ENCODE assay signal across 28 mouse cellular contexts in genomic region chr17:3777691-3778090, GRCm38 (mm10).
"Had no signal": no experiment of that assay in that cellular context is flagged by ENCODE, and none has a peak within 500 bp of the region (broad histone marks: within the 10 kb centered on the region; RNA-seq: fewer than 3 reads in every experiment).

No protein-coding gene starts in this region.

- H3K27me3 ChIP-seq: embryonic facial prominence, embryonic 12.5 days; embryonic facial prominence, embryonic 13.5 days; embryonic facial prominence, embryonic 15.5 days; forebrain, embryonic 12.5 days; forebrain, embryonic 13.5 days; forebrain, embryonic 15.5 days had no signal

- H3K36me3 ChIP-seq: embryonic facial prominence, embryonic 10.5 days; embryonic facial prominence, embryonic 12.5 days; embryonic facial prominence, embryonic 13.5 days; embryonic facial prominence, embryonic 15.5 days; forebrain, embryonic 10.5 days; forebrain, embryonic 12.5 days; forebrain, embryonic 15.5 days had no signal

- H3K4me1 ChIP-seq: embryonic facial prominence, embryonic 10.5 days; embryonic facial prominence, embryonic 12.5 days; embryonic facial prominence, embryonic 13.5 days; embryonic facial prominence, embryonic 15.5 days; forebrain, embryonic 12.5 days; forebrain, embryonic 15.5 days had no signal

- H3K9me3 ChIP-seq: embryonic facial prominence, embryonic 10.5 days; embryonic facial prominence, embryonic 12.5 days; embryonic facial prominence, embryonic 13.5 days; embryonic facial prominence, embryonic 15.5 days; forebrain, embryonic 10.5 days; forebrain, embryonic 12.5 days; forebrain, embryonic 13.5 days; forebrain, embryonic 15.5 days had no signal

- ATAC-seq: forebrain, embryonic 13.5 days; forebrain, embryonic 14.5 days; forebrain, embryonic 15.5 days; forebrain, embryonic 16.5 days; forebrain, postnatal 0 days had no signal

- H3K27ac ChIP-seq: embryonic facial prominence, embryonic 10.5 days; embryonic facial prominence, embryonic 12.5 days; embryonic facial prominence, embryonic 13.5 days; embryonic facial prominence, embryonic 15.5 days; forebrain, embryonic 10.5 days; forebrain, embryonic 12.5 days; forebrain, embryonic 13.5 days; forebrain, embryonic 15.5 days; gastrocnemius, adult 2 months had no signal

- H3K9ac ChIP-seq: embryonic facial prominence, embryonic 12.5 days; embryonic facial prominence, embryonic 13.5 days; embryonic facial prominence, embryonic 15.5 days; forebrain, embryonic 12.5 days; forebrain, embryonic 13.5 days; forebrain, embryonic 15.5 days; forebrain, postnatal 0 days had no signal

- DNase-seq: cerebellum, adult 18-20 months; cerebellum, adult 2 months; cerebellum, adult 8-10 months; cerebellum, adult 9-10 months; cerebellum, adult 9-11 months; cerebellum, postnatal 10 days; cerebellum, postnatal 14 days; cerebellum, postnatal 25 days; cerebellum, postnatal 36 days; embryo, embryonic 11 days; forebrain, postnatal 0 days; gastrocnemius, adult 2 months; gastrocnemius, postnatal 10 days; gastrocnemius, postnatal 14 days; gastrocnemius, postnatal 25 days; gastrocnemius, postnatal 36 days; heart, adult 11 months had no signal

- H3K4me2 ChIP-seq: embryonic facial prominence, embryonic 12.5 days; embryonic facial prominence, embryonic 13.5 days; embryonic facial prominence, embryonic 15.5 days; forebrain, embryonic 12.5 days; forebrain, embryonic 13.5 days; forebrain, embryonic 15.5 days had no signal

- H3K4me3 ChIP-seq: embryonic facial prominence, embryonic 10.5 days; embryonic facial prominence, embryonic 12.5 days; embryonic facial prominence, embryonic 13.5 days; embryonic facial prominence, embryonic 15.5 days; erythroblast, embryonic 14.5 days; forebrain, embryonic 10.5 days; forebrain, embryonic 12.5 days; forebrain, embryonic 13.5 days; forebrain, embryonic 15.5 days; gastrocnemius, adult 2 months had no signal
